Mouse (Mus musculus) bone marrow macrophage, adult 2 months (primary cell): ENCODE results near the gene Ip6k2.

Experiments used
- CTCF ChIP-seq: IDR thresholded peaks from 2 replicates; pipeline ENCODE4 v1.5.1; 2012; ENCODE audit warnings: low read depth, mild to moderate bottlenecking, low read length, moderate library complexity
- POLR2A ChIP-seq: IDR thresholded peaks from 2 replicates; pipeline ENCODE4 v1.6.1; 2012; ENCODE audit warnings: mild to moderate bottlenecking, low read depth, low read length, borderline replicate concordance

DNA sequence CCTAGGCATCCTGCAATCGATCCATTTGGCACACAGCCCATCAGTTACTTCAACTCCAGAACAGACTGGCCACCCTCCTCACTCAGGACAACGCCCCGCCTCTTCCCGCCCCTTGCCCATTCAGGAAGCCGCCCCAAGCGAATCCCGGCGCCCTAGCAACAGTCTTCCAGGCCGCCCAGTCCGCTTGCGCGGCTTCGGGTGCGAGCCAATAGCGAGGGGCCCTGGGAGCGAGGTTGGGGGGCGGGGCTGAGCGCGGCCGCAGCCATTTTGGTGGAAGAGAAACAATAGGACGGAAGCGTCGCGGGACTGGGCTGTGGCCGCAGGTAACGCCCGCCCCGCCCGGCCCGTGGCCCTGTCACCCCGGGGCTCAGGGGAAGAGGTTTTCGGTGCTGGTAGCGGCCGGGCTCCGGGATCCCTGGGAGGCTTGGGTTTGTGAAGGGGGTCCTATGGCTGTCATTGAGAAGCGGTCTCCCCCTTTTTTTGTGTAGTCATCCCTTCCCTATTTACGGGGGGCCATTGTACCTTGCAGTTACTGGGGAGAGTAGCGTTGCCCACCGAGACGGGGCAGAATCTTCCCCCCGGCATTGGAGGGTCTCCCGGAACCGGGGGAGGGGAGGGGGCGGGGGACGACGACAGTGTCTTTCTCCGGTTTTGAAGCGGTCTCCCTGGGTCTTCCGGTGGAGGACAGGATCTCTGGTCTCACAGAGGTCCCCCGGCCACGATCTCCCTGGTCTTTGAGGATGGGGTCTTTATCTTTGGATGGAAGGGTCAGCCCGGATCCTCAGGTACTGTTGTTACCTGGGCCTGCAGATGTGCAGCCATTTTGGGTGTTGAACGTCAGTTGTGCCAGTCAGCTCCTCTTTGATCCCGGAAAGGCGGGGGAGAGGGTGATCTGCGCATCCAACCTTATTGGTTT, at the start of gene Ip6k2:
- no peak for TF ChIP-seq CTCF
- TF ChIP-seq POLR2A = no peak
